Mouse (Mus musculus): ENCODE results near the gene Cavin1. TPM values are rescaled to one million over a fixed set of nuclear protein-coding genes. Genes with fewer than 3 reads are reported as not detected.

Gene Cavin1
- total RNA-seq, 1 experiment, result 30.7 TPM

GRCm38 (mm10) chr11:100967881-100968420 is 2.7 kb downstream of the Cavin1 start:
- in situ Hi-C loops (cut with MboI; ENCODE audit: low sequenced_read_pairs in 2 of 2, unreplicated experiment in 2 of 2), result no loop called here
- H3K9me3 ChIP-seq (ENCODE audit: control insufficient read depth, insufficient read depth, low read depth, low read length), result no peaks in the 10 kb centered on the region
- no peak overlapping the region for H3K4me3 ChIP-seq (ENCODE audit: insufficient read depth in 1 of 2, low read depth in 1 of 2, low read length in 2 of 2, poor library complexity in 1 of 2, severe bottlenecking in 1 of 2)
- TF ChIP-seq MAFK (IDR thresholded peaks at IDR 0.05; ENCODE audit: insufficient read depth, low read depth, low read length) (no peak), HCFC1 (IDR thresholded peaks at IDR 0.05; ENCODE audit: borderline replicate concordance, insufficient read depth, low read length) (no peak), CHD2 (IDR thresholded peaks at IDR 0.05; ENCODE audit: low read depth, low read length) (no peak), ZC3H11A (IDR thresholded peaks at IDR 0.05; ENCODE audit: borderline replicate concordance, low read depth, low read length) (no peak), ZNF384 (IDR thresholded peaks at IDR 0.05; ENCODE audit: low read depth, low read length) (no peak)
- H3K36me3 ChIP-seq (ENCODE audit: control insufficient read depth, insufficient read depth, low read length, poor library complexity, severe bottlenecking), result no peaks in the 10 kb centered on the region
- no peak overlapping the region for H3K27ac ChIP-seq (ENCODE audit: insufficient read depth, low read depth, low read length, poor library complexity, severe bottlenecking)
- DNase-seq (ENCODE audit: low read depth, low spot score), result no peak
- no peak overlapping the region for H3K9ac ChIP-seq (ENCODE audit: insufficient read depth, low read depth, low read length, poor library complexity, severe bottlenecking)
- H3K4me1 ChIP-seq (ENCODE audit: control insufficient read depth in 2 of 2, insufficient read depth in 2 of 2, low read length in 2 of 2, poor library complexity in 1 of 2), result peaks cover 1 to 8% of the 10 kb centered on the region in 2 experiments; a peak in 3 of 4 replicates

GRCm38 (mm10) chr11:100967376-100967775 is 3.3 kb downstream of the Cavin1 start:
- no peaks in the 10 kb centered on the region for H3K36me3 ChIP-seq (ENCODE audit: control insufficient read depth, insufficient read depth, low read length, poor library complexity, severe bottlenecking)

GRCm38 (mm10) chr11:100965760-100966159 is 4.9 kb downstream of the Cavin1 start:
- H3K9me3 ChIP-seq (ENCODE audit: control insufficient read depth, insufficient read depth, low read depth, low read length), result no peaks in the 10 kb centered on the region
- H3K36me3 ChIP-seq (ENCODE audit: control insufficient read depth, insufficient read depth, low read length, poor library complexity, severe bottlenecking), result no peaks in the 10 kb centered on the region
- no peak overlapping the region for H3K27ac ChIP-seq (ENCODE audit: insufficient read depth, low read depth, low read length, poor library complexity, severe bottlenecking)
- no peak for DNase-seq (ENCODE audit: low read depth, low spot score)
- in situ Hi-C loops (cut with MboI; ENCODE audit: low sequenced_read_pairs in 2 of 2, unreplicated experiment in 2 of 2), result no loop called here
- no peak overlapping the region for H3K9ac ChIP-seq (ENCODE audit: insufficient read depth, low read depth, low read length, poor library complexity, severe bottlenecking)
- no peak for TF ChIP-seq ZNF384 (IDR thresholded peaks at IDR 0.05; ENCODE audit: low read depth, low read length)
- H3K4me1 ChIP-seq (ENCODE audit: control insufficient read depth in 2 of 2, insufficient read depth in 2 of 2, low read length in 2 of 2, poor library complexity in 1 of 2), result peaks cover 1 to 8% of the 10 kb centered on the region in 2 experiments
- no peak overlapping the region for H3K4me3 ChIP-seq (ENCODE audit: insufficient read depth in 1 of 2, low read depth in 1 of 2, low read length in 2 of 2, poor library complexity in 1 of 2, severe bottlenecking in 1 of 2)

More at GRCm38 (mm10) chr11:100967376-100967775, 3.3 kb downstream of the Cavin1 start:
- no peak for DNase-seq (ENCODE audit: low read depth, low spot score)
- Histone ChIP-seq H3K4me3 (ENCODE audit: insufficient read depth in 1 of 2, low read depth in 1 of 2, low read length in 2 of 2, poor library complexity in 1 of 2, severe bottlenecking in 1 of 2) (no peak overlapping the region), H3K27ac (ENCODE audit: insufficient read depth, low read depth, low read length, poor library complexity, severe bottlenecking) (no peak overlapping the region), H3K9ac (ENCODE audit: insufficient read depth, low read depth, low read length, poor library complexity, severe bottlenecking) (no peak overlapping the region), H3K9me3 (ENCODE audit: control insufficient read depth, insufficient read depth, low read depth, low read length) (no peaks in the 10 kb centered on the region), H3K4me1 (ENCODE audit: control insufficient read depth in 2 of 2, insufficient read depth in 2 of 2, low read length in 2 of 2, poor library complexity in 1 of 2) (peaks cover 1 to 8% of the 10 kb centered on the region in 2 experiments; a peak in 3 of 4 replicates)
- TF ChIP-seq MAFK (IDR thresholded peaks at IDR 0.05; ENCODE audit: insufficient read depth, low read depth, low read length), result no peak
- TF ChIP-seq HCFC1 (IDR thresholded peaks at IDR 0.05; ENCODE audit: borderline replicate concordance, insufficient read depth, low read length), result no peak
- no peak for TF ChIP-seq ZC3H11A (IDR thresholded peaks at IDR 0.05; ENCODE audit: borderline replicate concordance, low read depth, low read length)
- no peak for TF ChIP-seq ZNF384 (IDR thresholded peaks at IDR 0.05; ENCODE audit: low read depth, low read length)
- no peak for TF ChIP-seq CHD2 (IDR thresholded peaks at IDR 0.05; ENCODE audit: low read depth, low read length)
- in situ Hi-C loops (cut with MboI; ENCODE audit: low sequenced_read_pairs in 2 of 2, unreplicated experiment in 2 of 2), result no loop called here

- H3K4me1 ChIP-seq (ENCODE audit: control insufficient read depth in 2 of 2, insufficient read depth in 2 of 2, low read length in 2 of 2, poor library complexity in 1 of 2), result peaks cover 1 to 8% of the 10 kb centered on the region in 2 experiments
- no peak overlapping the region for H3K27ac ChIP-seq (ENCODE audit: insufficient read depth, low read depth, low read length, poor library complexity, severe bottlenecking)
- no peak for TF ChIP-seq ZC3H11A (IDR thresholded peaks at IDR 0.05; ENCODE audit: borderline replicate concordance, low read depth, low read length)
- no peak for TF ChIP-seq CHD2 (IDR thresholded peaks at IDR 0.05; ENCODE audit: low read depth, low read length)
- no peak for TF ChIP-seq MAFK (IDR thresholded peaks at IDR 0.05; ENCODE audit: insufficient read depth, low read depth, low read length)
- TF ChIP-seq ZNF384 (IDR thresholded peaks at IDR 0.05; ENCODE audit: low read depth, low read length), result no peak
- TF ChIP-seq HCFC1 (IDR thresholded peaks at IDR 0.05; ENCODE audit: borderline replicate concordance, insufficient read depth, low read length), result no peak
- no peak overlapping the region for H3K4me3 ChIP-seq (ENCODE audit: insufficient read depth in 1 of 2, low read depth in 1 of 2, low read length in 2 of 2, poor library complexity in 1 of 2, severe bottlenecking in 1 of 2)
- no peaks in the 10 kb centered on the region for H3K36me3 ChIP-seq (ENCODE audit: control insufficient read depth, insufficient read depth, low read length, poor library complexity, severe bottlenecking)
- no peak for DNase-seq (ENCODE audit: low read depth, low spot score)
- in situ Hi-C loops (cut with MboI; ENCODE audit: low sequenced_read_pairs in 2 of 2, unreplicated experiment in 2 of 2), result no loop called here
- H3K9me3 ChIP-seq (ENCODE audit: control insufficient read depth, insufficient read depth, low read depth, low read length), result no peaks in the 10 kb centered on the region
- H3K9ac ChIP-seq (ENCODE audit: insufficient read depth, low read depth, low read length, poor library complexity, severe bottlenecking), result no peak overlapping the region
Measured at GRCm38 (mm10) chr11:100964901-100965542, 5.7 kb downstream of the Cavin1 start.
